ENCODE assay signal across 13 mouse cellular contexts in genomic region chr12:70070888-70071287, GRCm38 (mm10). TPM values are rescaled to one million over a fixed set of nuclear protein-coding genes. Genes with fewer than 3 reads are reported as not detected.
DNase-seq lines count a peak whose midpoint lies in the region; ATAC-seq and TF ChIP-seq lines count a peak whose summit lies in the region.
"Had no signal": no experiment of that assay in that cellular context is flagged by ENCODE, and none has a peak within 500 bp of the region (broad histone marks: within the 10 kb centered on the region; RNA-seq: fewer than 3 reads in every experiment).

No protein-coding gene starts in this region.

- no peaks in the 10 kb centered on the region for H3K27me3 ChIP-seq in intestine, embryonic 15.5 days (replicated peaks)
- no peaks in the 10 kb centered on the region for H3K27me3 ChIP-seq in intestine, postnatal 0 days (replicated peaks; ENCODE audit: control insufficient read depth, insufficient read depth, low read length)
- H3K27me3 ChIP-seq in forebrain, embryonic 12.5 days, result no peaks in the 10 kb centered on the region
- no peaks in the 10 kb centered on the region for H3K27me3 ChIP-seq in hindbrain, postnatal 0 days (ENCODE audit: insufficient read depth, low read length)
- H3K27me3 ChIP-seq in neural tube, embryonic 14.5 days (ENCODE audit: control insufficient read depth, insufficient read depth, low read length), result no peaks in the 10 kb centered on the region
- no peaks in the 10 kb centered on the region for H3K27me3 ChIP-seq in liver, postnatal 0 days (ENCODE audit: insufficient read depth, low read length)
- H3K27me3 ChIP-seq: heart, embryonic 13.5 days had no signal

- H3K9me3 ChIP-seq in intestine, embryonic 15.5 days, result no peaks in the 10 kb centered on the region
- H3K9me3 ChIP-seq in intestine, postnatal 0 days (ENCODE audit: control insufficient read depth), result no peaks in the 10 kb centered on the region
- no peaks in the 10 kb centered on the region for H3K9me3 ChIP-seq in forebrain, embryonic 12.5 days
- no peaks in the 10 kb centered on the region for H3K9me3 ChIP-seq in hindbrain, postnatal 0 days (ENCODE audit: low read length)
- H3K9me3 ChIP-seq in neural tube, embryonic 14.5 days (ENCODE audit: control insufficient read depth, low read length), result no peaks in the 10 kb centered on the region
- H3K9me3 ChIP-seq in liver, postnatal 0 days (ENCODE audit: low read length), result no peaks in the 10 kb centered on the region
- H3K9me3 ChIP-seq: heart, embryonic 13.5 days had no signal

- no peaks in the 10 kb centered on the region for H3K36me3 ChIP-seq in intestine, embryonic 15.5 days
- no peaks in the 10 kb centered on the region for H3K36me3 ChIP-seq in intestine, postnatal 0 days (ENCODE audit: control insufficient read depth, insufficient read depth)
- H3K36me3 ChIP-seq in forebrain, embryonic 12.5 days (replicated peaks), result no peaks in the 10 kb centered on the region
- H3K36me3 ChIP-seq in hindbrain, postnatal 0 days (ENCODE audit: insufficient read depth, low read length), result no peaks in the 10 kb centered on the region
- no peaks in the 10 kb centered on the region for H3K36me3 ChIP-seq in neural tube, embryonic 14.5 days (ENCODE audit: control insufficient read depth, insufficient read depth, low read length)
- H3K36me3 ChIP-seq in liver, postnatal 0 days (replicated peaks; ENCODE audit: insufficient read depth, low read length), result no peaks in the 10 kb centered on the region

- H3K4me1 ChIP-seq in intestine, embryonic 15.5 days (replicated peaks), result 0 out of 2 replicates have a peak, but pooled peaks cover 13% of the 10 kb centered on the region
- no peaks in the 10 kb centered on the region for H3K4me1 ChIP-seq in intestine, postnatal 0 days (replicated peaks; ENCODE audit: control insufficient read depth, insufficient read depth, low read length)
- H3K4me1 ChIP-seq in forebrain, embryonic 12.5 days, result peaks cover 43% of the 10 kb centered on the region
- H3K4me1 ChIP-seq in hindbrain, postnatal 0 days (ENCODE audit: insufficient read depth, low read length), result 0 out of 2 replicates have a peak, but pooled peaks cover 4% of the 10 kb centered on the region
- H3K4me1 ChIP-seq in neural tube, embryonic 14.5 days (ENCODE audit: control insufficient read depth, insufficient read depth, low read length), result peaks cover 43% of the 10 kb centered on the region
- H3K4me1 ChIP-seq in liver, postnatal 0 days (ENCODE audit: insufficient read depth), result no peaks in the 10 kb centered on the region

- WGBS in intestine, embryonic 15.5 days, result 71% methylated on average over 7 of the region's 7 CpGs
- 76% methylated on average over 7 of the region's 7 CpGs for WGBS in intestine, postnatal 0 days
- 52% methylated on average over 7 of the region's 7 CpGs for WGBS in forebrain, embryonic 12.5 days
- 56% methylated on average over 7 of the region's 7 CpGs for WGBS in hindbrain, postnatal 0 days
- 19% methylated on average over 7 of the region's 7 CpGs for WGBS in neural tube, embryonic 14.5 days
- 92% methylated on average over 7 of the region's 7 CpGs for WGBS in liver, postnatal 0 days (ENCODE audit: insufficient replicate concordance)

- TF ChIP-seq EP300 in liver, postnatal 0 days (IDR thresholded peaks at IDR 0.05; ENCODE audit: low read depth), result no peak

- H3K9ac ChIP-seq in intestine, embryonic 15.5 days, result no peak overlapping the region
- H3K9ac ChIP-seq in intestine, postnatal 0 days (ENCODE audit: low read depth, low read length), result no peak overlapping the region
- no peak overlapping the region for H3K9ac ChIP-seq in forebrain, embryonic 12.5 days
- no peak overlapping the region for H3K9ac ChIP-seq in hindbrain, postnatal 0 days (replicated peaks; ENCODE audit: low read length)
- no peak overlapping the region for H3K9ac ChIP-seq in neural tube, embryonic 14.5 days (replicated peaks; ENCODE audit: low read depth, low read length)
- H3K9ac ChIP-seq in liver, postnatal 0 days (replicated peaks), result no peak overlapping the region
- H3K9ac ChIP-seq: heart, embryonic 13.5 days had no signal

- peak; percentile 39; the same call in 1 of the 2 replicates for ATAC-seq in intestine, embryonic 15.5 days
- ATAC-seq in intestine, postnatal 0 days, result no peak
- ATAC-seq in forebrain, embryonic 12.5 days (ENCODE audit: low FRiP score), result peak; percentile 15; the same call in 1 of the 2 replicates
- no peak; the same call in 1 of the 2 replicates for ATAC-seq in hindbrain, postnatal 0 days
- no peak for ATAC-seq in neural tube, embryonic 14.5 days (ENCODE audit: low read depth)
- ATAC-seq in liver, postnatal 0 days, result no peak
- ATAC-seq: inflammation-experienced regulatory T-cells, adult 6 months had no signal

- H3K27ac ChIP-seq in intestine, embryonic 15.5 days, result no peak overlapping the region
- no peak overlapping the region for H3K27ac ChIP-seq in intestine, postnatal 0 days (ENCODE audit: low read depth, low read length)
- peak overlapping the region; percentile 60 for H3K27ac ChIP-seq in forebrain, embryonic 12.5 days
- H3K27ac ChIP-seq in hindbrain, postnatal 0 days, result no peak overlapping the region
- H3K27ac ChIP-seq in neural tube, embryonic 14.5 days (ENCODE audit: low read depth, low read length), result 0 out of 2 replicates have a peak overlapping the region, but pooled peaks have one; percentile 52
- no peak overlapping the region for H3K27ac ChIP-seq in liver, postnatal 0 days (ENCODE audit: low read depth)
- H3K27ac ChIP-seq: heart, embryonic 13.5 days; left cerebral cortex, adult 2 months had no signal

- no peak overlapping the region for H3K4me3 ChIP-seq in intestine, embryonic 15.5 days (replicated peaks)
- H3K4me3 ChIP-seq in intestine, postnatal 0 days (ENCODE audit: low read depth, low read length), result no peak overlapping the region
- H3K4me3 ChIP-seq in forebrain, embryonic 12.5 days (replicated peaks), result no peak overlapping the region
- H3K4me3 ChIP-seq in hindbrain, postnatal 0 days (ENCODE audit: low read length), result no peak overlapping the region
- H3K4me3 ChIP-seq in neural tube, embryonic 14.5 days (ENCODE audit: low read depth, low read length), result no peak overlapping the region
- H3K4me3 ChIP-seq in liver, postnatal 0 days (ENCODE audit: low read depth, low read length), result no peak overlapping the region
- H3K4me3 ChIP-seq: heart, embryonic 13.5 days; left cerebral cortex, adult 2 months had no signal

- no peak overlapping the region for H3K4me2 ChIP-seq in intestine, embryonic 15.5 days (replicated peaks)
- H3K4me2 ChIP-seq in intestine, postnatal 0 days (replicated peaks; ENCODE audit: low read depth), result no peak overlapping the region
- peak overlapping the region; percentile 24 for H3K4me2 ChIP-seq in forebrain, embryonic 12.5 days
- no peak overlapping the region for H3K4me2 ChIP-seq in hindbrain, postnatal 0 days (ENCODE audit: low read depth, low read length)
- no peak overlapping the region for H3K4me2 ChIP-seq in neural tube, embryonic 14.5 days (ENCODE audit: low read depth, low read length)
- H3K4me2 ChIP-seq in liver, postnatal 0 days (ENCODE audit: low read depth, low read length), result no peak overlapping the region
- H3K4me2 ChIP-seq: heart, embryonic 13.5 days had no signal

- no peak for TF ChIP-seq CTCF in intestine, postnatal 0 days (IDR thresholded peaks at IDR 0.05; ENCODE audit: low read depth)
- TF ChIP-seq CTCF in hindbrain, postnatal 0 days (IDR thresholded peaks at IDR 0.05; ENCODE audit: low read depth), result no peak
- TF ChIP-seq CTCF in liver, postnatal 0 days (IDR thresholded peaks at IDR 0.05; ENCODE audit: low read depth), result no peak

- intact Hi-C loops in heart, postnatal 25 days (cut with DNase I), result no loop called here

- peak; percentile 17 for DNase-seq in hindbrain, postnatal 0 days (ENCODE audit: low spot score)
- no peak for DNase-seq in heart, postnatal 25 days (ENCODE audit: low spot score)
- DNase-seq in liver, postnatal 0 days, result no peak
- DNase-seq in yolk sac, embryonic 10.5 days (ENCODE audit: low spot score), result no peak
- DNase-seq: cerebellum, adult 8-10 months; kidney, postnatal 36 days had no signal

RNA-seq across cellular contexts. Expression of gene Nin, which starts 42.6 kb away (rescaled TPM):
- polyA plus RNA-seq in intestine, embryonic 15.5 days (2015; fragmentation: Nextera tagmentation; extraction: Ambion mirVana), result 8.4 and 9.1 TPM in 2 replicates
- 2.2 and 3.4 TPM in 2 replicates for polyA plus RNA-seq in intestine, postnatal 0 days (2015; fragmentation: Nextera tagmentation; extraction: Ambion mirVana)
- 12.7 and 15.5 TPM in 2 replicates for polyA plus RNA-seq in forebrain, embryonic 12.5 days (2016; fragmentation: Nextera tagmentation; extraction: Ambion mirVana)
- total RNA-seq in hindbrain, postnatal 0 days (2014; rRNA removed), result 18.9 and 24.2 TPM in 2 replicates
- 6.1 and 6.2 TPM in 2 replicates for polyA plus RNA-seq in hindbrain, postnatal 0 days (2015; fragmentation: Nextera tagmentation; extraction: Ambion mirVana)
- polyA plus RNA-seq in neural tube, embryonic 14.5 days (2014; fragmentation: Nextera tagmentation; extraction: Ambion mirVana), result 13.9 and 14.8 TPM in 2 replicates
- total RNA-seq in heart, postnatal 25 days (2021), result 10 to 100 TPM; 17.2 to 18.2 TPM
- polyA plus RNA-seq in liver, postnatal 0 days (2015; fragmentation: Nextera tagmentation; extraction: Ambion mirVana), result 1.9 and 2.9 TPM in 2 replicates

Comparison
In these comparisons a context has a peak if more than half of its experiments do, and no peak if none do; other contexts are left out.
1. ATAC-seq: peak in intestine, embryonic 15.5 days (single experiment) and forebrain, embryonic 12.5 days (single experiment); none in intestine, postnatal 0 days (single experiment), hindbrain, postnatal 0 days (single experiment), neural tube, embryonic 14.5 days (single experiment) and liver, postnatal 0 days (single experiment).
2. H3K27ac ChIP-seq: peak in forebrain, embryonic 12.5 days (single experiment) and neural tube, embryonic 14.5 days (single experiment); none in intestine, embryonic 15.5 days (single experiment), intestine, postnatal 0 days (single experiment), hindbrain, postnatal 0 days (single experiment) and liver, postnatal 0 days (single experiment).